Mouse (Mus musculus): Measurements from ENCODE around the gene Fcrla.
"Not testable (repeated sequence)": the region's sequence is repeated elsewhere in the genome, so short reads cannot be mapped to it uniquely, and the experiment has no call there.

The Fcrla gene

GRCm38 (mm10) chr1:170927378-170927777, at the start of gene Fcrla:
Fcrla (minus strand) TSS chr1:170927583.
- DNase-seq (ENCODE audit: low spot score in 2 of 2), result no peak

- DNase-seq (ENCODE audit: low spot score in 2 of 2), result no peak
Observed at GRCm38 (mm10) chr1:170976447-170976846, 49.1 kb upstream of the Fcrla start, which contains the start of gene Fcgr2b. Fcgr2b (minus strand) TSS chr1:170976547.

- DNase-seq (ENCODE audit: low spot score in 2 of 2), result no peak
Observed at GRCm38 (mm10) chr1:170975751-170976161, 48.4 kb upstream of the Fcrla start.

GRCm38 (mm10) chr1:170975350-170975749, 48.0 kb upstream of the Fcrla start:
- not testable (repeated sequence) for DNase-seq (ENCODE audit: low spot score in 2 of 2)

DNA sequence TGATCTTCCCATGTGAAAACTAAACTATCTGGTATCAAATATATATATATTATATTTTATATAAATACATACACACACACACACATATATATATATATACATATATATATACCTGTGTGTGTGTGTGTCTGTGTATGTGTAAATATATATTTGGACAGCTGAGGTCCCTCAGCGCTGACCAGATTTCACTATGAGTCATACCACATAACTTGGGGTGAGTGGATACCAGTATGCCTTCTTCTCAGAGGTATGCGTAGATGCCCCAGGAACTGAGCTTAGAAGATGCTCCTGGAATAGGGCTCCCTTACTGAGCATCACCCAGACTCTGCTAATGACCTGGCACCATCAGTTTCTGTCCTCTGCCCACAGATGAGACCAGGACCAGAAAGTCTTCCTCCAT, 47.4 kb upstream of the Fcrla start:
- DNase-seq (ENCODE audit: low spot score in 2 of 2), result no peak

GRCm38 (mm10) chr1:170974171-170974570, 46.8 kb upstream of the Fcrla start:
- no peak for DNase-seq (ENCODE audit: low spot score in 2 of 2)

DNA sequence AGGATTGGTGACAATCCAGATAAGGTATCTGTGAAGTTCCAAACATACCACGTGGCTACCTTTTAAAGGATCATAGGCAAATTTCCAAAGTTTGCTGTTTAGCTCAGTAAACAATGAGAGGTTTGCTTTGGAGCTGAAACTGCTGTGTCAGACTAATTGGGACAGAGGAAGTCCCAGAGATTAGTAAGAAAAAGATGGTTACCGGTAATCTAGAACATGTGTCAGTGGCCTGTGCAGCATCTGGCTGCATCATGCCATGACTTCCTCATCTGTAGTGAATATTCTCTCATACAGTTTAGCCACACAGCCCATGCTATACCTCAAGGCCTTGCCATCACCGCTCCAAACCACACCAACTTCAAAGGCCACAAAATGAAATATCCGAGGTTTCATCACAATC, 45.6 kb upstream of the Fcrla start:
- DNase-seq (ENCODE audit: low spot score in 2 of 2), result no peak

DNA sequence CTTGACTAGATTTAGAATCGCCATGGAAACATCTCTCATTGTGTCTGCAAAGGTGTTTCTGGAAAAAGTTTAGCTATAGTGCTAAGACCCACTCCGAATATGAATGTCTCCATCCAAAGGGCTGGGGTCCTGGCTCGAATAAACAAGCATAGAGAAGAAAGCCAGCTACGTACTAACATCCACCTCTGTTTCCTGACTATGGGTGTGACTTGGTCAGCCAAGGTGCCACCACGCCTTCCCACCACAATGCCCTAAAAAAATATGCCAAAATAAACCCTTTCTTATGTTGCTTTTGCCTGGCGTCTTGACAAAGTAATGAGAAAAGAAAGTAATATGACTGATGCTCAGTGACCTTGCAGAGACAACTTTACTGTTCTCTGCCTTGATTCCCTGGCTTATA, 45.1 kb upstream of the Fcrla start:
- no peak for DNase-seq (ENCODE audit: low spot score in 2 of 2)

DNA sequence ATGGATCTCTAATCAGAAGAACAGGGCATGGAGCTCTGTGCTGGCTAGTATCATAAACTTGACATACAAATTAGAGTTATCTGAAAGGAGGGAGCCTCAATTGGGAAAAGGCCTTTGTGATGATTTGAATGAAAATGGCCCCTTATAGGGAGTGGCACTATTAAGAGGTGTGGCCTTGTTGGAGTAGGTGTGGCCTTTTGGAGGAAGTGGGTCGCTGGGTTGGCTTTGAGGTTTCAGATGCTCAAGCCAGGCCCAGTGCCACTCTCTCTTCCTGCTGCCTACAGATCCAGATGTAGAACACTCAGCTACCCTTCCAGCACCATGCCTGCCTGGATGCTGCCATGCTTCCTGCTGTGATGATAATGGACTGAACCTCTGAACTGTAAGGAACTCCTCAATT, 41.2 kb upstream of the Fcrla start:
- no peak for DNase-seq (ENCODE audit: low spot score in 2 of 2)

GRCm38 (mm10) chr1:170967581-170967980, 40.2 kb upstream of the Fcrla start:
- no peak for DNase-seq (ENCODE audit: low spot score in 2 of 2)

DNA sequence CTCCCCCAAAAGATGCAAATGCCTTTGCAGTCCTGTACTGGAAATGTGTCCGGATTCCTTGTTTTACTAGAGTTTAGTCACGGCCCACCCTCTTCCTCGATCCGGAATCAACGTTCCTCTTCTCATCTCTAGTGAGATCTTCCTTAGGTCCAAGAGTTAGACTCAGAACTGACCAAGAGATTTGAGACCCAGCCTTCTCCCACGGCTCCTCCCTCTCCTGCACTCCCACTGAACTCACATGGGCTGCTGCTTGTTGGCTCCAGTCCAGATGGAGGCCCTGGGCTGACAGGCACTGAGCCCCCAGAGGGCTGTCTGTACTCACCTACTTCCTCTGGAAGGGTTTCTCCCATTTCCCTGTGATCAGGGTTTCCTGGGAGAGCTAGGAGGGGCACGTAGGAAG, 35.7 kb upstream of the Fcrla start:
- DNase-seq (ENCODE audit: low spot score in 2 of 2), result no peak

GRCm38 (mm10) chr1:170962301-170962700, 34.9 kb upstream of the Fcrla start:
- DNase-seq (ENCODE audit: low spot score in 2 of 2), result no peak

DNA sequence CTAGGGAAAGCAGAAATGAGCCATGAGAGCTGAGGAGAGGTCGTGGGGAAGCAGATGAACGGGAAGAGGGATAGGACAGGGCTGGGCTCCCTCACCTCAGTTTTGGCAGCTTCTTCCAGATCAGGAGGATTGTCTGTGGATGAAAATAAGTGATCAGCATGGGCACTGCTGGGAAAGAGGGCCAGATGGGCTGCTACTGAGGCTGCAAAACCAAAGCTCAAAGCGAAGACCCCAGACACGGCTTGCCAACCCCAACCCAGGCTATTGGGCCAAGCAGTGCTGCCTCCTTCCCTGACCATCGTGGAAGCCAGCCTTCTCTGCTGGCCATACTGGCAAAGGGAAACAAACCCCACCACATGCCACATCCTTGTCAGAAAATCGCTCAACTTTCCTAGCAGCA, 33.7 kb upstream of the Fcrla start:
- DNase-seq (ENCODE audit: low spot score in 2 of 2), result no peak

DNA sequence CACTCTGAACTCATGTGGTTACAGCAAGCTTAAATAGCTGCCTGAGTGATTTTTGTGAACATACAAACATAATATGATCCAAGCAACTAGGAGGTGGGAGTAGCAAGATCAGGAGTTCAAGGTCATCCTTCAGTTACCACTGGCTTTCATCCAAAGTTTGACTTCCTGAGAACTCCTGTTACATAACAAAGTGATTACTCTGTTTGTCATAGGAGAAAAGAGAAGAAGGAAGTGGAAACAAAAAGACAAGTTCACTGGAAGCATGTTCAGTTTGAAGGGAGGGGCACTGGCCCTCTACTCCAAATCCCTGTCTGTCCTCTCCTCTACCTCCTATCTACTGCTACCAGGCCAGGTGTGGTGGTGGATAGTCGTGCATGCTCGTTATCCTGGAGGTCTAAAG, 32.4 kb upstream of the Fcrla start:
- DNase-seq (ENCODE audit: low spot score in 2 of 2), result no peak

DNA sequence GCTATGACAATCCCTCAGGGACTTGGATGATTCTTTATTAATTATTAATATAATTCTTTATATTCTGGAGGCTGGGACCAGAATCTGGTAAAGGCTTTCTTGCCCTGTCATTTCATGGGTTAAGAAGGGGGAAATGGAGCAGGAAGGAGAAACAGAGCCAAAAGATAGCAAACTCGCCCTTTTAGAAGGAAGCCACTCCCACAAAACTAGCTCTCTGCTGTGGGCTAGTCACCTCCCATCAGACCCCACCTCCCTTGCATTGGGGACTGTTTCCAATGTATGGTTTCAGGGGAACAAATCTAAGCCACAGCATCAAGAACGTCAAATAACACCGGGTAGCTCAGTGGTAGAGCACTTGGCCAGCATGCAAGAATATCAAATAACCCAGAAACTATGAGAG, 30.8 kb upstream of the Fcrla start:
- DNase-seq (ENCODE audit: low spot score in 2 of 2), result no peak

- DNase-seq (ENCODE audit: low spot score in 2 of 2), result no peak
Observed at GRCm38 (mm10) chr1:170953192-170953591, 25.8 kb upstream of the Fcrla start.

DNA sequence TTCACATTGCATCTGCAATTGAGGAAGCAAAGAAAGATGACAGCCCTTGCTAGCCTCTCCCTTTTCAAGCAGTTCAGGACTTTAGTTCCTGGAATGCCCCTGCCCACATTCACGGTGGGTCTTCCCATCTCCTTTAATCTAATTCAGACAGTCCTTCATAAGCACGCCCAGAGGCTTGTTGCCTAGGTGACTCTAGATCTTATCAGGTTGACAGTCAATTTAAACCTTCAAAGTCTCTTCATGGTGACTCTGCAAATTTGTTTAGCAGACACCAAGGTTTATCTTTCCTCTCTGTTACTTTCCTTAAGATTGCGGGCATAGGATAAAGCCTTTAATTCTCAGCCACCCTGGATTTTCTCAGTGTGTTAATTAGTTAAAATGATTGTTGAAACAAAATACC, 23.4 kb upstream of the Fcrla start:
- no peak for DNase-seq (ENCODE audit: low spot score in 2 of 2)

- not testable (repeated sequence) for DNase-seq (ENCODE audit: low spot score in 2 of 2)
Observed at GRCm38 (mm10) chr1:170944908-170945307, 17.5 kb upstream of the Fcrla start.

- not testable (repeated sequence) for DNase-seq (ENCODE audit: low spot score in 2 of 2)
Observed at GRCm38 (mm10) chr1:170944151-170944550, 16.8 kb upstream of the Fcrla start.

DNA sequence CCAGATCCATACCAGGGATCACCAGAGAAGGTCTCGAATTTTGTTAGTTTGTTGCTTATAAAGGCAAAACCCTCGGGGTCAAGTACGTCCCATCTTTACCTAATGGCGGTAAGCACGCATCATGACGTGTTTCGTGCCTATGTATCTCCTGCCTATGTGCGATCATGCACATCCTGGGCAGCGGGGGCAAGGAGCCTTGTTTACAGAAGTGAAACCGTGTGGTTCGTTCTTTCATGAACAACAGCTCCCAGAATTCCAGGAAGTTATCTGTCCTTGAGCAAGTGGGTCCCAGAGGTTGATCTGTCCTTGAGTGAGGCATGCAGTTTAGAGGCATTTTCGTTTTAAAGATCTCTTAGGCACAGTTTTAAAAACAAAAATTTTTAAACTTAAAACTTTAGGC, 11.9 kb upstream of the Fcrla start:
- DNase-seq (ENCODE audit: low spot score in 2 of 2), result no peak

DNA sequence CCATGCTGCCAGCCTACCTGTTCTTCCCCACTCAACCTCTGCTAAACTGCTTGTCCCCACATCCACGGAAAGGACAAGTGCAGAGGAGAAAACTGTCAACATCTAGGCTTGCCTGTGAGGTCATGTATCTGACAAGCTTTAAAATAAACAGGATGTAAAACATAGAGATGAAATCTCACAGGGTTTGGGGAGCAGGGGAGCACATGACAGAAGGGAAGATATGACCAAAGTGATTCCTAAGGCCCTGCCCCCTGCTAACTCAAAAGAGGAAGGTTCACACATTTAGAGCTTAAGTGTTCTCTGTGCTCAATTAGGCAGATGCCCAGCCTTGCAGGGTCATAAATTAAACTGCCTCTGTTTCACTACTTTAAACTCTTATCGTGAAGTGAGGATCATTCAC, 7.0 kb upstream of the Fcrla start:
- DNase-seq (ENCODE audit: low spot score in 2 of 2), result no peak

- no peak for DNase-seq (ENCODE audit: low spot score in 2 of 2)
Observed at GRCm38 (mm10) chr1:170933940-170934339, 6.6 kb upstream of the Fcrla start.

- DNase-seq (ENCODE audit: low spot score in 2 of 2), result no peak
Observed at GRCm38 (mm10) chr1:170933386-170933920, 6.1 kb upstream of the Fcrla start.

DNA sequence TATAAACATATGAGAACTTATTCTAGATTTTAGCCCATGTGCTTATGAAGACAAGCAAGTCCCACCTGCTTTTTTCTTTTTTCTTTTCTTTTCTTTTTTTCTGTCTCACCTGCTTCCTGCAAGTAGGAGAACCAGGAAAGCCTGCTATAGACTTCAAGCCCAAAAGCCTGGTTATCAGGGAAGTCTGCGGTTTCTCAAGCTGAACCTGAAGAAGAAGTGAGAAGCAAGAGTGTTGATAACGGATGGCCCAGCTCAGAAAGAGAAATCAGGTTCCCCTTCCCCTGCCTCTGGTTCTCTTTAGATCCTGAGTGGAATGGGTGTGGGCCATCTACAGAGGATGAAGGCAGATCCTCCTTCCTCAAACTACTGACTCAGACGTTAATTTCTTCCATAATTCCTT, 4.7 kb upstream of the Fcrla start:
- no peak for DNase-seq (ENCODE audit: low spot score in 2 of 2)

Data from cerebellum, postnatal 4 days (tissue).